Comparison of ENCODE assay signal across 27 mouse cellular contexts in genomic region chr5:97387622-97388021, GRCm38 (mm10). TPM values are rescaled to one million over a fixed set of nuclear protein-coding genes. Genes with fewer than 3 reads are reported as not detected.
DNase-seq lines count a peak whose midpoint lies in the region; ATAC-seq and TF ChIP-seq lines count a peak whose summit lies in the region.
"Had no signal": no experiment of that assay in that cellular context is flagged by ENCODE, and none has a peak within 500 bp of the region (broad histone marks: within the 10 kb centered on the region; RNA-seq: fewer than 3 reads in every experiment).

No protein-coding gene starts in this region.

- H3K4me3 ChIP-seq in forebrain, postnatal 0 days (ENCODE audit: low read depth, low read length), result no peak overlapping the region
- no peak overlapping the region for H3K4me3 ChIP-seq in forebrain, embryonic 15.5 days
- H3K4me3 ChIP-seq in heart, embryonic 15.5 days, result peak overlapping the region; percentile 35
- H3K4me3 ChIP-seq in midbrain, embryonic 11.5 days (ENCODE audit: low read depth, low read length), result no peak overlapping the region
- no peak overlapping the region for H3K4me3 ChIP-seq in midbrain, embryonic 13.5 days (replicated peaks)
- H3K4me3 ChIP-seq: forebrain, embryonic 12.5 days; hindbrain, embryonic 10.5 days; limb, embryonic 10.5 days had no signal

- DNase-seq in forebrain, postnatal 0 days, result no peak
- DNase-seq in heart, postnatal 14 days, result no peak
- DNase-seq in right cerebral cortex, postnatal 10 days (ENCODE audit: low spot score in 2 of 2), result peak; percentile 45 to 62
- no peak for DNase-seq in right cerebral cortex, postnatal 25 days
- DNase-seq in midbrain, embryonic 11.5 days (ENCODE audit: low spot score, missing footprints), result no peak
- DNase-seq: adrenal gland, adult 2 months; cerebellum, adult 8-10 months; kidney, adult 11 months; layer of hippocampus, postnatal 36 days; liver, postnatal 0 days; lung, postnatal 4 days; thymus, postnatal 36 days had no signal

- TF ChIP-seq CTCF in forebrain, postnatal 0 days (IDR thresholded peaks at IDR 0.05; ENCODE audit: low read depth), result no peak

- H3K27ac ChIP-seq in forebrain, postnatal 0 days (ENCODE audit: low read depth, low read length), result no peak overlapping the region
- no peak overlapping the region for H3K27ac ChIP-seq in forebrain, embryonic 15.5 days (replicated peaks)
- H3K27ac ChIP-seq in heart, embryonic 15.5 days, result 0 out of 2 replicates have a peak overlapping the region, but pooled peaks have one; percentile 22
- H3K27ac ChIP-seq in midbrain, embryonic 11.5 days (ENCODE audit: low read depth, low read length), result no peak overlapping the region
- no peak overlapping the region for H3K27ac ChIP-seq in midbrain, embryonic 13.5 days
- H3K27ac ChIP-seq: forebrain, embryonic 12.5 days; hindbrain, embryonic 10.5 days; hindbrain, postnatal 0 days; limb, embryonic 10.5 days had no signal

- H3K27me3 ChIP-seq in forebrain, postnatal 0 days (ENCODE audit: insufficient read depth, low read length), result no peaks in the 10 kb centered on the region
- no peaks in the 10 kb centered on the region for H3K27me3 ChIP-seq in forebrain, embryonic 15.5 days
- H3K27me3 ChIP-seq in heart, embryonic 15.5 days, result no peaks in the 10 kb centered on the region
- no peaks in the 10 kb centered on the region for H3K27me3 ChIP-seq in midbrain, embryonic 11.5 days (ENCODE audit: control insufficient read depth, insufficient read depth, low read length)
- H3K27me3 ChIP-seq in midbrain, embryonic 13.5 days, result no peaks in the 10 kb centered on the region
- H3K27me3 ChIP-seq: forebrain, embryonic 12.5 days had no signal

- H3K9me3 ChIP-seq in forebrain, postnatal 0 days (ENCODE audit: low read length), result no peaks in the 10 kb centered on the region
- no peaks in the 10 kb centered on the region for H3K9me3 ChIP-seq in forebrain, embryonic 15.5 days
- no peaks in the 10 kb centered on the region for H3K9me3 ChIP-seq in heart, embryonic 15.5 days (replicated peaks)
- H3K9me3 ChIP-seq in midbrain, embryonic 11.5 days (ENCODE audit: control insufficient read depth, low read length), result no peaks in the 10 kb centered on the region
- no peaks in the 10 kb centered on the region for H3K9me3 ChIP-seq in midbrain, embryonic 13.5 days
- H3K9me3 ChIP-seq: forebrain, embryonic 12.5 days; hindbrain, embryonic 10.5 days; limb, embryonic 10.5 days had no signal

- no peak overlapping the region for H3K9ac ChIP-seq in forebrain, postnatal 0 days
- H3K9ac ChIP-seq in forebrain, embryonic 15.5 days (replicated peaks), result no peak overlapping the region
- no peak overlapping the region for H3K9ac ChIP-seq in heart, embryonic 15.5 days
- no peak overlapping the region for H3K9ac ChIP-seq in midbrain, embryonic 11.5 days (ENCODE audit: low read length)
- no peak overlapping the region for H3K9ac ChIP-seq in midbrain, embryonic 13.5 days (replicated peaks)
- H3K9ac ChIP-seq: forebrain, embryonic 12.5 days; liver, postnatal 0 days had no signal

- H3K4me1 ChIP-seq in forebrain, postnatal 0 days (ENCODE audit: insufficient read depth), result peaks cover 7% of the 10 kb centered on the region; the same call in 1 of the 2 replicates
- H3K4me1 ChIP-seq in forebrain, embryonic 15.5 days, result no peaks in the 10 kb centered on the region
- peaks cover 7% of the 10 kb centered on the region; the same call in 1 of the 2 replicates for H3K4me1 ChIP-seq in heart, embryonic 15.5 days (replicated peaks)
- H3K4me1 ChIP-seq in midbrain, embryonic 11.5 days (ENCODE audit: control insufficient read depth, insufficient read depth, low read length), result no peaks in the 10 kb centered on the region
- H3K4me1 ChIP-seq in midbrain, embryonic 13.5 days (replicated peaks), result peaks cover 5% of the 10 kb centered on the region; the same call in 1 of the 2 replicates
- H3K4me1 ChIP-seq: hindbrain, embryonic 10.5 days; limb, embryonic 10.5 days had no signal

- ATAC-seq in forebrain, postnatal 0 days, result peak; percentile 62
- no peak for ATAC-seq in forebrain, embryonic 15.5 days (replicated peaks)
- ATAC-seq in heart, embryonic 15.5 days (replicated peaks; ENCODE audit: insufficient number of reproducible peaks, insufficient read depth, low FRiP score, low read depth), result no peak
- no peak for ATAC-seq in midbrain, embryonic 11.5 days (ENCODE audit: low FRiP score)
- ATAC-seq in midbrain, embryonic 13.5 days, result no peak
- ATAC-seq: hindbrain, postnatal 0 days; liver, postnatal 0 days had no signal

- no peaks in the 10 kb centered on the region for H3K36me3 ChIP-seq in forebrain, postnatal 0 days (ENCODE audit: insufficient read depth)
- H3K36me3 ChIP-seq in forebrain, embryonic 15.5 days, result no peaks in the 10 kb centered on the region
- no peaks in the 10 kb centered on the region for H3K36me3 ChIP-seq in heart, embryonic 15.5 days
- no peaks in the 10 kb centered on the region for H3K36me3 ChIP-seq in midbrain, embryonic 11.5 days (ENCODE audit: control insufficient read depth, insufficient read depth, low read length)
- no peaks in the 10 kb centered on the region for H3K36me3 ChIP-seq in midbrain, embryonic 13.5 days
- H3K36me3 ChIP-seq: forebrain, embryonic 12.5 days; hindbrain, embryonic 10.5 days; limb, embryonic 10.5 days had no signal

- H3K4me2 ChIP-seq in forebrain, postnatal 0 days (ENCODE audit: low read depth), result 0 out of 2 replicates have a peak overlapping the region, but pooled peaks have one; percentile 10
- no peak overlapping the region for H3K4me2 ChIP-seq in forebrain, embryonic 15.5 days (replicated peaks)
- peak overlapping the region; percentile 52 for H3K4me2 ChIP-seq in heart, embryonic 15.5 days
- no peak overlapping the region for H3K4me2 ChIP-seq in midbrain, embryonic 11.5 days
- H3K4me2 ChIP-seq in midbrain, embryonic 13.5 days (replicated peaks), result no peak overlapping the region
- H3K4me2 ChIP-seq: forebrain, embryonic 12.5 days had no signal

- 66% methylated on average over 6 of the region's 6 CpGs for WGBS in forebrain, postnatal 0 days
- 80% methylated on average over 6 of the region's 6 CpGs for WGBS in forebrain, embryonic 15.5 days
- WGBS in heart, embryonic 15.5 days, result 33% methylated on average over 6 of the region's 6 CpGs
- 89% methylated on average over 6 of the region's 6 CpGs for WGBS in midbrain, embryonic 11.5 days
- WGBS in midbrain, embryonic 13.5 days, result 90% methylated on average over 6 of the region's 6 CpGs

- intact Hi-C loops in heart, postnatal 14 days (cut with DNase I), result no loop called here

RNA-seq across cellular contexts. Expression of gene Naa11, which starts 4.6 kb away (rescaled TPM):
- total RNA-seq in forebrain, postnatal 0 days (2014; rRNA removed), result not detected in 2 replicates
- 0.05 and 0.08 TPM in 2 replicates for polyA plus RNA-seq in forebrain, postnatal 0 days (2015; fragmentation: Nextera tagmentation; extraction: Ambion mirVana)
- polyA plus RNA-seq in forebrain, embryonic 15.5 days (2015; fragmentation: Nextera tagmentation; extraction: Ambion mirVana), result not detected in 2 replicates
- polyA plus RNA-seq in heart, embryonic 15.5 days (2015; fragmentation: Nextera tagmentation; extraction: Ambion mirVana), result not detected in 2 replicates
- not detected for total RNA-seq in heart, postnatal 14 days (2021)
- polyA plus RNA-seq in midbrain, embryonic 11.5 days (2014; fragmentation: Nextera tagmentation; extraction: Ambion mirVana), result not detected in 2 replicates
- polyA plus RNA-seq in midbrain, embryonic 13.5 days (2015; fragmentation: Nextera tagmentation; extraction: Ambion mirVana), result 0.05 and 0.12 TPM in 2 replicates
- total RNA-seq: adrenal gland, adult 2 months; common myeloid progenitor, adult 5-6 weeks; gastrocnemius, adult 8-10 months; hindbrain, postnatal 0 days; layer of hippocampus, postnatal 36 days; liver, adult 2 months; monocyte, adult 5-6 weeks had no signal
- polyA plus RNA-seq: adrenal gland, adult 2 months; embryonic facial prominence, embryonic 11.5 days; hindbrain, embryonic 10.5 days; kidney, embryonic 16.5 days; limb, embryonic 10.5 days; liver, adult 2 months; liver, postnatal 0 days; neural tube, embryonic 11.5 days; spleen, adult 2 months had no signal

Comparison
In these comparisons a context has a peak if more than half of its experiments do, and no peak if none do; other contexts are left out.
1. DNase-seq: peak in right cerebral cortex, postnatal 10 days (2 of 2); none in forebrain, postnatal 0 days (single experiment), heart, postnatal 14 days (0 of 2), right cerebral cortex, postnatal 25 days (single experiment) and midbrain, embryonic 11.5 days (single experiment).
2. H3K4me2 ChIP-seq: peak in forebrain, postnatal 0 days (single experiment) and heart, embryonic 15.5 days (single experiment); none in forebrain, embryonic 15.5 days (single experiment), midbrain, embryonic 11.5 days (single experiment) and midbrain, embryonic 13.5 days (single experiment).